In genomic region chr11:70079928-70080327, GRCm38 (mm10) we compare ENCODE assay signal across 12 mouse cellular contexts. TPM values are rescaled to one million over a fixed set of nuclear protein-coding genes. Genes with fewer than 3 reads are reported as not detected.
A peak's percentile ranks its signal among the peaks of the same experiment; 100 is the strongest.
DNase-seq lines count a peak whose midpoint lies in the region; ATAC-seq and TF ChIP-seq lines count a peak whose summit lies in the region.
"Had no signal": no experiment of that assay in that cellular context is flagged by ENCODE, and none has a peak within 500 bp of the region (broad histone marks: within the 10 kb centered on the region; RNA-seq: fewer than 3 reads in every experiment).

No protein-coding gene starts in this region.

- H3K9ac ChIP-seq in midbrain, postnatal 0 days (replicated peaks; ENCODE audit: low read length, poor library complexity, severe bottlenecking), result no peak overlapping the region
- H3K9ac ChIP-seq: heart, embryonic 15.5 days; neural tube, embryonic 15.5 days had no signal

- DNase-seq in midbrain, postnatal 0 days (ENCODE audit: low spot score), result peak; percentile 15
- no peak for DNase-seq in midbrain, embryonic 10.5 days (ENCODE audit: low spot score)
- peak; percentile 24 for DNase-seq in brain, adult 2 months (ENCODE audit: low read depth, low spot score)
- peak; percentile 42 for DNase-seq in lung, postnatal 10 days
- DNase-seq in thymus, postnatal 10 days (ENCODE audit: low spot score in 2 of 2), result peak; percentile 47 to 64
- DNase-seq in right cerebral cortex, adult 2 months (ENCODE audit: low spot score in 2 of 2), result no peak
- DNase-seq in hindbrain, embryonic 10.5 days (ENCODE audit: low spot score), result no peak
- DNase-seq in urinary bladder, postnatal 4 days (ENCODE audit: low spot score in 2 of 2), result no peak

- H3K27ac ChIP-seq in midbrain, postnatal 0 days (ENCODE audit: low read depth, low read length), result no peak overlapping the region
- H3K27ac ChIP-seq in midbrain, embryonic 10.5 days (replicated peaks), result no peak overlapping the region
- H3K27ac ChIP-seq in hindbrain, embryonic 10.5 days, result no peak overlapping the region
- H3K27ac ChIP-seq: heart, embryonic 15.5 days; macrophage; neural tube, embryonic 15.5 days had no signal

- no peaks in the 10 kb centered on the region for H3K4me1 ChIP-seq in midbrain, postnatal 0 days (ENCODE audit: insufficient read depth, low read length)
- 0 out of 2 replicates have a peak, but pooled peaks cover 3% of the 10 kb centered on the region for H3K4me1 ChIP-seq in midbrain, embryonic 10.5 days
- 0 out of 2 replicates have a peak, but pooled peaks cover 3% of the 10 kb centered on the region for H3K4me1 ChIP-seq in hindbrain, embryonic 10.5 days (replicated peaks)
- H3K4me1 ChIP-seq: heart, embryonic 15.5 days had no signal

- ATAC-seq in midbrain, postnatal 0 days (ENCODE audit: low FRiP score), result no peak

- H3K9me3 ChIP-seq in midbrain, postnatal 0 days (ENCODE audit: low read length), result no peaks in the 10 kb centered on the region
- no peaks in the 10 kb centered on the region for H3K9me3 ChIP-seq in midbrain, embryonic 10.5 days (replicated peaks)
- no peaks in the 10 kb centered on the region for H3K9me3 ChIP-seq in hindbrain, embryonic 10.5 days
- H3K9me3 ChIP-seq: heart, embryonic 15.5 days; neural tube, embryonic 15.5 days had no signal

- no peak for TF ChIP-seq CTCF in midbrain, postnatal 0 days (IDR thresholded peaks at IDR 0.05)

- H3K4me3 ChIP-seq in midbrain, postnatal 0 days (ENCODE audit: low read depth, low read length), result no peak overlapping the region
- no peak overlapping the region for H3K4me3 ChIP-seq in midbrain, embryonic 10.5 days
- no peak overlapping the region for H3K4me3 ChIP-seq in hindbrain, embryonic 10.5 days
- H3K4me3 ChIP-seq: heart, embryonic 15.5 days; neural tube, embryonic 15.5 days had no signal

- WGBS in midbrain, postnatal 0 days, result 70% methylated on average over 7 of the region's 7 CpGs
- WGBS in midbrain, embryonic 10.5 days, result 86% methylated on average over 7 of the region's 7 CpGs
- 83% methylated on average over 7 of the region's 7 CpGs for WGBS in hindbrain, embryonic 10.5 days

- no peaks in the 10 kb centered on the region for H3K27me3 ChIP-seq in midbrain, postnatal 0 days (ENCODE audit: insufficient read depth, low read length)
- no peaks in the 10 kb centered on the region for H3K27me3 ChIP-seq in midbrain, embryonic 10.5 days (ENCODE audit: low read depth, poor library complexity, severe bottlenecking)
- no peaks in the 10 kb centered on the region for H3K27me3 ChIP-seq in hindbrain, embryonic 10.5 days (ENCODE audit: insufficient read depth, poor library complexity, severe bottlenecking)
- H3K27me3 ChIP-seq: heart, embryonic 15.5 days; neural tube, embryonic 15.5 days had no signal

- no peak overlapping the region for H3K4me2 ChIP-seq in midbrain, postnatal 0 days (ENCODE audit: low read depth, low read length, poor library complexity, severe bottlenecking)
- H3K4me2 ChIP-seq: heart, embryonic 15.5 days; neural tube, embryonic 15.5 days had no signal

- no peaks in the 10 kb centered on the region for H3K36me3 ChIP-seq in midbrain, postnatal 0 days (ENCODE audit: insufficient read depth, low read length)
- no peaks in the 10 kb centered on the region for H3K36me3 ChIP-seq in midbrain, embryonic 10.5 days
- H3K36me3 ChIP-seq in hindbrain, embryonic 10.5 days, result no peaks in the 10 kb centered on the region
- H3K36me3 ChIP-seq: heart, embryonic 15.5 days; neural tube, embryonic 15.5 days had no signal

RNA-seq across cellular contexts. Expression of gene Asgr2, which starts 12.5 kb away (rescaled TPM):
- not detected in 2 replicates for total RNA-seq in midbrain, postnatal 0 days (2014; rRNA removed)
- polyA plus RNA-seq in midbrain, postnatal 0 days (2015; fragmentation: Nextera tagmentation; extraction: Ambion mirVana), result not detected in 2 replicates
- polyA plus RNA-seq in midbrain, embryonic 10.5 days (2016; fragmentation: Nextera tagmentation; extraction: Ambion mirVana), result not detected in 2 replicates
- polyA plus RNA-seq in hindbrain, embryonic 10.5 days (2016; fragmentation: Nextera tagmentation; extraction: Ambion mirVana), result 0.51 TPM in 1 of 2 replicates, not detected in the other
- total RNA-seq: left cerebral cortex, adult 8-10 months had no signal
- polyA plus RNA-seq: heart, embryonic 15.5 days; neural tube, embryonic 15.5 days had no signal

RNA-seq across cellular contexts. Expression of gene Asgr1, which starts 26.0 kb away (rescaled TPM):
- 1.2 and 7.2 TPM in 2 replicates for total RNA-seq in midbrain, postnatal 0 days (2014; rRNA removed)
- 4.1 and 4.5 TPM in 2 replicates for polyA plus RNA-seq in midbrain, postnatal 0 days (2015; fragmentation: Nextera tagmentation; extraction: Ambion mirVana)
- 0.58 and 0.73 TPM in 2 replicates for polyA plus RNA-seq in midbrain, embryonic 10.5 days (2016; fragmentation: Nextera tagmentation; extraction: Ambion mirVana)
- polyA plus RNA-seq in hindbrain, embryonic 10.5 days (2016; fragmentation: Nextera tagmentation; extraction: Ambion mirVana), result 0.68 and 1.3 TPM in 2 replicates
- polyA plus RNA-seq: heart, embryonic 15.5 days; macrophage had no signal

RNA-seq across cellular contexts. Expression of gene Mgl2, which starts 50.2 kb away (rescaled TPM):
- total RNA-seq in midbrain, postnatal 0 days (2014; rRNA removed), result 0.11 and 0.85 TPM in 2 replicates
- polyA plus RNA-seq in midbrain, postnatal 0 days (2015; fragmentation: Nextera tagmentation; extraction: Ambion mirVana), result 0.26 and 0.60 TPM in 2 replicates
- 0.12 TPM in 1 of 2 replicates, not detected in the other for polyA plus RNA-seq in midbrain, embryonic 10.5 days (2016; fragmentation: Nextera tagmentation; extraction: Ambion mirVana)
- polyA plus RNA-seq in hindbrain, embryonic 10.5 days (2016; fragmentation: Nextera tagmentation; extraction: Ambion mirVana), result not detected in 2 replicates

Comparison
In these comparisons a context has a peak if more than half of its experiments do, and no peak if none do; other contexts are left out.
1. DNase-seq: peak in midbrain, postnatal 0 days (single experiment), brain, adult 2 months (single experiment), lung, postnatal 10 days (single experiment) and thymus, postnatal 10 days (2 of 2); none in midbrain, embryonic 10.5 days (single experiment), right cerebral cortex, adult 2 months (0 of 2), hindbrain, embryonic 10.5 days (single experiment) and urinary bladder, postnatal 4 days (0 of 2).